Mouse (Mus musculus): ENCODE data around the gene Cd164l2. TPM values are rescaled to one million over a fixed set of nuclear protein-coding genes. Genes with fewer than 3 reads are reported as not detected.

Gene Cd164l2
- polyA plus RNA-seq, 1 experiment: not detected

DNA sequence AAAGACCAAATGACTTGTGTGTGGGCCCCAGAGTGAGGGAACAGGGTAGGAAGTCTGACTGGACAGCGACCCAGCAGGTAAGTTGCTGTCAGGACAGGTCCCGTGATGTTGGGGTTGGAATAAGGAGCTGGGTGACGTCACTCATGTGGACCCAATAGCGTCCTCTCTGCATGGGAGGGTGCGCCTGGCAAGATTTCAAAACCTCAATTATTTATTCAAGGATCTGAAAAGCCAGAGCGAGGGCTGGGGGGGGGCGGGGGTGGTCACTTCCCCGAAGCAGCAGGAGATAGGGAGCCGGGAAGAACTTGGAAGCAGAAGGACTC lies 1.3 kb downstream of the Cd164l2 start:
- Histone ChIP-seq H3K4me1 (ENCODE audit: control insufficient read depth, insufficient read depth, low read length) (peaks cover 3% of the 10 kb centered on the region; the same call in 1 of the 2 replicates), H3K27ac (ENCODE audit: insufficient read depth, low read length) (no peak overlapping the region), H3K4me3 (ENCODE audit: insufficient read depth, low read length) (no peak overlapping the region)
- TF ChIP-seq CTCF (IDR thresholded peaks at IDR 0.05; ENCODE audit: borderline replicate concordance, insufficient read depth, low read length): no peak
- TF ChIP-seq POLR2A (IDR thresholded peaks at IDR 0.05; ENCODE audit: low read depth, low read length): no peak

DNA sequence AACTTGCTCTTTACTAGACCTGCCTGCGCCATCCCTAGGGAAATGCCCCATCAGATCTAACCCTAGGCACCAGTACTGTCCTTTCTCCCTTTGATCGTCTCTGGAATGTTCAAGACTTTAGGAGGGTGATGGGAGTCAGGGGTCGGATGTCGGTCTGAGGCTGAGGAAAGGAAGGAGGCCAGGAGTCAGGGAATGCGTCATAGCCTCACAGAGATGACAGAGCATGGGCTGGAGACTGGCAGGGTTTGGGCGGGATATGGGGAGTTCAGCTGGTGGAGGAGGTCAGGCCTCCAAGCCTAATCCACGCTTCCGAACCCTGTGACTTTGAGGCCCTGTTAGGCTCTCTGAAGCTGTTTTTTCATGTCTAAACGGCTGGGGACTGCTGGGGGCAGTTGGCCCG lies 1.7 kb downstream of the Cd164l2 start:
- no peak overlapping the region for H3K27ac ChIP-seq (ENCODE audit: insufficient read depth, low read length)
- peaks cover 3% of the 10 kb centered on the region; the same call in 1 of the 2 replicates for H3K4me1 ChIP-seq (ENCODE audit: control insufficient read depth, insufficient read depth, low read length)
- TF ChIP-seq POLR2A (IDR thresholded peaks at IDR 0.05; ENCODE audit: low read depth, low read length) (no peak), CTCF (IDR thresholded peaks at IDR 0.05; ENCODE audit: borderline replicate concordance, insufficient read depth, low read length) (no peak)
- no peak overlapping the region for H3K4me3 ChIP-seq (ENCODE audit: insufficient read depth, low read length)

DNA sequence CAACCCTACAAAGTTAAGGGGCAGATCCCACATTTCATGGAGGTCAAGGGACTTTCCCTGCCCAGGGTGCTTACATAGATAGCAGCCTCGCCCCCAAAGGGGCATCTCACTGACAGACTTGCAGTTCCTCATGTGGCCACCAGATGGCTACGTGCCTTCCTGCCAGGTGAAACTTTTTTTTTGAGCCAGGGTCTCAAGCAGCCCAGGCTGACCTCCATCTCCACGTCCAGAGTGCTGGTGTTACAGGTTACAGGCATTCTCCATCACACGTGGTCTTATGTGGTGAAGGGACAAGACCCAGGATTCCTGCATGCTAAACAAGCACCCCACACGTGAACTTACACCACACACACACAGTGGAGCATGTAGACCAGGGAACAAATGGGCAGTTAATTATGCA lies 5.7 kb downstream of the Cd164l2 start:
- no peak overlapping the region for H3K4me3 ChIP-seq (ENCODE audit: insufficient read depth, low read length)
- no peak overlapping the region for H3K27ac ChIP-seq (ENCODE audit: insufficient read depth, low read length)
- TF ChIP-seq POLR2A (IDR thresholded peaks at IDR 0.05; ENCODE audit: low read depth, low read length) (no peak), CTCF (IDR thresholded peaks at IDR 0.05; ENCODE audit: borderline replicate concordance, insufficient read depth, low read length) (peak; percentile 76; the same call in 1 of the 2 replicates)
- H3K4me1 ChIP-seq (ENCODE audit: control insufficient read depth, insufficient read depth, low read length): peaks cover 3% of the 10 kb centered on the region; the same call in 1 of the 2 replicates

DNA sequence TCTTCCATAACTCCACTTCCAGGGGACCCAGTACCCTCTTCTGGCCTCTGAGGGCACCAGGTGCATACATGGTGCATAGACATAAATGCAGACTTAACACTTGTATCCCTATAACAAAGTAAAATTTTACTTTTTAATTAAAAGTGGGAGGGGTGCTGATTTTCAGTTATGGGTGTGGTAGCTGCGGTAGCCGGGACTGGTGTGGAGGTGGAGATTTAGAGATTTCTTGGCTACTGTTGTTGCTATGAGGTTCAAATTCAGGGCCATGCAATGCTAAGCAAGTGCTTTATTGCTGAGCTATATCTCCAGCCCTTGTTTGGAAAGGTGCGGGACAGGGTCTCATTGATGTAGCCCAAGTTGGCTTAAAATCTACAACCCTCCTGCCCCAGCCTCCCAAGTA lies 6.8 kb downstream of the Cd164l2 start:
- no peak for TF ChIP-seq CTCF (IDR thresholded peaks at IDR 0.05; ENCODE audit: borderline replicate concordance, insufficient read depth, low read length)
- TF ChIP-seq POLR2A (IDR thresholded peaks at IDR 0.05; ENCODE audit: low read depth, low read length): no peak
- Histone ChIP-seq H3K27ac (ENCODE audit: insufficient read depth, low read length) (no peak overlapping the region), H3K4me1 (ENCODE audit: control insufficient read depth, insufficient read depth, low read length) (no peaks in the 10 kb centered on the region), H3K4me3 (ENCODE audit: insufficient read depth, low read length) (no peak overlapping the region)

DNA sequence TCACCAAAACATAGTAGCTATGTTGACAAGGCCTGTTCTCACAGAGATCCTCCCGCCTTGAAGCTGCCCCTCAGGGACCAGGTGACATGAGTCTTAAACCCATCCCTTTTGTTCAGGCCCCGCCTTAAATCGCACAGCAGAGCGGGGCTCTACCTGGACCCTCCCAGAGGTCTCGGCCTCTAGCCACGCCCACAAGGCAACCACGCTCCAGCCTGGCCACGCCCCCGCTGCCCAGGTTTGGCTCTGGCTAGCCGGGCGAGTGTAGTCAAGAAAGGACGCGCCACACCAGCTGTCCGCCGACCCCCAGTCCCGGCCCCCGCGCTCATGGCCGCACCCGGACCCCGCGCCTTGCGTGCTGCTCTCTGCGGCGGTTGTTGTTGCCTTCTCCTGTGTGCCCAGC lies 8.7 kb downstream of the Cd164l2 start:
- no peak overlapping the region for H3K27ac ChIP-seq (ENCODE audit: insufficient read depth, low read length)
- TF ChIP-seq CTCF (IDR thresholded peaks at IDR 0.05; ENCODE audit: borderline replicate concordance, insufficient read depth, low read length) (no peak), POLR2A (IDR thresholded peaks at IDR 0.05; ENCODE audit: low read depth, low read length) (no peak)
- H3K4me3 ChIP-seq (ENCODE audit: insufficient read depth, low read length): no peak overlapping the region
- no peaks in the 10 kb centered on the region for H3K4me1 ChIP-seq (ENCODE audit: control insufficient read depth, insufficient read depth, low read length)

DNA sequence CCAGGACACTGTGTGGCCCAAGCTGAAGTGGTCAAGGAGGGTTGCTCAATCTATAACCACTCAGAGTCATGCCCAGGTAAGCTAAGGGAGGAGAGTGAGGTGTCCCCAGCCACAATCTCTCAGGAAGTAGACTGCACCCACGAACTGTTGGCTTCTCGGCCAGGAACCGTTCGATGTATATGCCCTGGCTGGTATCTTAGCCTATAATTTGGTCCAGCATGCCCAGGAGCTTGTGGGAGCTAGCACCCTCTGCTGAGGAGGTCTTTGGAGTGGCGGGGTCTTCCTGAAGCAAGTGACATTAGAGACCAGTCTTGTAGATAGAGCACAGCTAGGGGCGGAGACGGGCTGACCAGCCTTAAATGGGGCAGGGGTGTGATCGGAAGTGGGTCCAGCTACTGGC lies 9.8 kb downstream of the Cd164l2 start:
- no peaks in the 10 kb centered on the region for H3K4me1 ChIP-seq (ENCODE audit: control insufficient read depth, insufficient read depth, low read length)
- H3K27ac ChIP-seq (ENCODE audit: insufficient read depth, low read length): no peak overlapping the region
- H3K4me3 ChIP-seq (ENCODE audit: insufficient read depth, low read length): no peak overlapping the region
- TF ChIP-seq CTCF (IDR thresholded peaks at IDR 0.05; ENCODE audit: borderline replicate concordance, insufficient read depth, low read length) (no peak), POLR2A (IDR thresholded peaks at IDR 0.05; ENCODE audit: low read depth, low read length) (no peak)

DNA sequence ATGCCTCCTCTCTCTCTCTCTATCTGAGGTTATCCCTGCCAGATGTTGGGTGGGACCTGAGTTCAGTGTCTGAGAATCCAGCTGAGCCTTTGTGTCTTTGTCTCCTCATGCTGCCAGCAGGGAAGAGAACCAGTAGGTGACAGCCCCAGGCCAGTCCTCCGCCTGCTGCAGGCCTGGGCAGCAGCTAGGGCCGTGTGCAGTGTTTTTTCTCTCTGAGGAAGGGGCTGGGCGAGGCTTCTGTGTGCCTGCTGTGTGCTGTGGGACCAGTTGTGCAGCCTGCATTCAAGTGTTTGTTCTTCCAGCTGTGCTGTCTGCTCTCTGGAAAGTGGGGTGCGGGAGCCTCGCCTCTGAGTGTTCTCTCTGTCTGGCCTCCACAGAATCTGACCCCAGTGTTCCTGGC lies 11.9 kb downstream of the Cd164l2 start:
- TF ChIP-seq POLR2A (IDR thresholded peaks at IDR 0.05; ENCODE audit: low read depth, low read length) (no peak), CTCF (IDR thresholded peaks at IDR 0.05; ENCODE audit: borderline replicate concordance, insufficient read depth, low read length) (no peak)
- no peaks in the 10 kb centered on the region for H3K4me1 ChIP-seq (ENCODE audit: control insufficient read depth, insufficient read depth, low read length)
- H3K4me3 ChIP-seq (ENCODE audit: insufficient read depth, low read length): no peak overlapping the region
- H3K27ac ChIP-seq (ENCODE audit: insufficient read depth, low read length): no peak overlapping the region

DNA sequence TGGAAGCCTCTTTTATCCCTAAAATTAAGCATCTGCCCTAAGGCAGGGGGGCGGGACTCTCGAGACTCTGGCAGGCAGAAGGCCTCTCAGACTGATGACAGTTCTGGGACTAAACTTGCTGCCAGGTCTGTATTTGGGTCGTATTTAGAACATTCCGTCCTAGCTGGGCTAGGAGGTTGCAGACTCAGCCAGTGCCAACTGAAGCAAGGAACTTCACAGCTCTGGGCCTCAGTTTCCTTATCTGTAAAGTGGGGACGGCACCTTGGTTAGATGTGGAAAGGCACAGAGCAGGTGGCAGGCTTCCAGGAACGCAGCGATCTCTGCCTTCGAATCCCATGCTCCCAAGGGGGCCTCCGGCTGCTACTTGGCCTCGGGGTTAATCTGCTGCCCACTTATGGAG lies 14.1 kb downstream of the Cd164l2 start:
- Histone ChIP-seq H3K27ac (ENCODE audit: insufficient read depth, low read length) (no peak overlapping the region), H3K4me1 (ENCODE audit: control insufficient read depth, insufficient read depth, low read length) (no peaks in the 10 kb centered on the region), H3K4me3 (ENCODE audit: insufficient read depth, low read length) (no peak overlapping the region)
- TF ChIP-seq CTCF (IDR thresholded peaks at IDR 0.05; ENCODE audit: borderline replicate concordance, insufficient read depth, low read length) (no peak), POLR2A (IDR thresholded peaks at IDR 0.05; ENCODE audit: low read depth, low read length) (no peak)

DNA sequence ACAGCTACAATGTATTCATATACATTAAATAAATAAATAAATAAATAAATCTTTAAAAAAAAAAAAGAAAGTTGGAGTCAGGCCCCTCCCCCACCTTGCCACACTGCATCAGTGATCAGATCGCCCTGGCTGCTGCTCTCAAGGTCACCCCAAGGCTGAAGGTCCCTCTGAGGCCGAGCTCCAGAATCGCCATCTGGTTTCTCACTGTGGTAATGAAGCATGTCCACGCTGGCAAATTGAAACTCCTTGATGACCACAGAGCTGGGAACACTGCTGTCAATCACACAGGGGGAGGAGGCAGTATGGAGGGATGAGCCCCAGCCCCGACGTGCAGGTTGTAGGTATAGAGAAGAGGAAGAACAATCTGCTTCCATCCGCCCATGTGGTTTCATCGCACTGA lies 15.7 kb downstream of the Cd164l2 start:
- no peaks in the 10 kb centered on the region for H3K4me1 ChIP-seq (ENCODE audit: control insufficient read depth, insufficient read depth, low read length)
- no peak for TF ChIP-seq POLR2A (IDR thresholded peaks at IDR 0.05; ENCODE audit: low read depth, low read length)
- TF ChIP-seq CTCF (IDR thresholded peaks at IDR 0.05; ENCODE audit: borderline replicate concordance, insufficient read depth, low read length): no peak
- H3K27ac ChIP-seq (ENCODE audit: insufficient read depth, low read length): no peak overlapping the region
- no peak overlapping the region for H3K4me3 ChIP-seq (ENCODE audit: insufficient read depth, low read length)

DNA sequence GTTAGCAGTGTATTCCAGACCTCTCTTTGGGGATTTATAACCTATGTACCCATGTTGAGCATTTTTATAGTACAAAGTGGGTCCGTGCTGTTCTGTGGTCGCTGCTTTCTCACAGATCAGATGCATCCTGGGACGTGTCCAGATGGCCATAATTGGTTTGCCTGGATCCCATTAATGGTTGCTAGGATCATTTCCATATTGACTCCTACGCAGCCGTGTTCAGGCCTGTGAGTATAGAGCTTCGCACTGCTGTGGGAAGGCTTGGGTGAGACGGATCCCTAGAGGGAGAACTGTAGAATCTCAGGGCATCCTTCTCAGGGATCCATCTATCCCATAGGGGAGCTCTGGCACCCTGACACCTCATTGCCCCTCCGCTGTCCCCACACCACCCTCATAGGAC lies 17.7 kb downstream of the Cd164l2 start:
- Histone ChIP-seq H3K4me3 (ENCODE audit: insufficient read depth, low read length) (no peak overlapping the region), H3K27ac (ENCODE audit: insufficient read depth, low read length) (no peak overlapping the region), H3K4me1 (ENCODE audit: control insufficient read depth, insufficient read depth, low read length) (no peaks in the 10 kb centered on the region)
- no peak for TF ChIP-seq CTCF (IDR thresholded peaks at IDR 0.05; ENCODE audit: borderline replicate concordance, insufficient read depth, low read length)
- no peak for TF ChIP-seq POLR2A (IDR thresholded peaks at IDR 0.05; ENCODE audit: low read depth, low read length)

Data from embryonic fibroblast, embryonic 13.5 days (primary cell).